Mouse (Mus musculus): Measurements from ENCODE around the gene 4933406M09Rik.

Gene 4933406M09Rik

DNA sequence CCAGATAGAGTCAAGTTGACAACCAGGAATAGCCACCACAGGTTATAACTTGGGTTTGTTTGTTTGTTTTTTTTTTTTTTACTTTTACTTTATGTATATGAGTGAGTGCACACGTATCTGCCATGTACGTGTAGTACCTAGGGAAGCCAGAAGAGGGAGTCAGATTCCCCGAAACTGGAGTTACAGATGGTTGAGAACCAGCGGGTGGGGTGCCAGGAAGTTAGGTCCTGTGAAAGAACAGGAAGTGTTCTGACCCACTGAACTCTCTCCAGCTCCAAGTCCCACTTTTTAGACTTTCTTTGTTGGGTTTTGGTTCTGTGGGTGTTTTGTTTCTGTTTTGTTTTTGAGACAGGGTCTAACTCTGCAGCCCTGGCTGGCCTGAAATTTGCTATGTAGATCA is 49.7 kb downstream of the 4933406M09Rik start:
- DNase-seq = peak in 1 of 2 experiments; percentile 31

- no peak for DNase-seq
These were observed 54.7 kb downstream of the 4933406M09Rik start for GRCm38 (mm10) chr1:134440437-134440836.

All from lung, adult 18-20 months (tissue).